Mouse (Mus musculus) kidney, postnatal 4 days (tissue): Measurements from ENCODE around the gene Phldb1.
"Not testable (repeated sequence)": the region's sequence is repeated elsewhere in the genome, so short reads cannot be mapped to it uniquely, and the experiment has no call there.

ENCODE experiments used
- DNase-seq, 2 experiments: peaks; one replicate each; pipeline ENCODE4 v3.0.0; 2021; ENCODE audit warnings: mixed read lengths in 2 of 2

Phldb1 gene

DNA sequence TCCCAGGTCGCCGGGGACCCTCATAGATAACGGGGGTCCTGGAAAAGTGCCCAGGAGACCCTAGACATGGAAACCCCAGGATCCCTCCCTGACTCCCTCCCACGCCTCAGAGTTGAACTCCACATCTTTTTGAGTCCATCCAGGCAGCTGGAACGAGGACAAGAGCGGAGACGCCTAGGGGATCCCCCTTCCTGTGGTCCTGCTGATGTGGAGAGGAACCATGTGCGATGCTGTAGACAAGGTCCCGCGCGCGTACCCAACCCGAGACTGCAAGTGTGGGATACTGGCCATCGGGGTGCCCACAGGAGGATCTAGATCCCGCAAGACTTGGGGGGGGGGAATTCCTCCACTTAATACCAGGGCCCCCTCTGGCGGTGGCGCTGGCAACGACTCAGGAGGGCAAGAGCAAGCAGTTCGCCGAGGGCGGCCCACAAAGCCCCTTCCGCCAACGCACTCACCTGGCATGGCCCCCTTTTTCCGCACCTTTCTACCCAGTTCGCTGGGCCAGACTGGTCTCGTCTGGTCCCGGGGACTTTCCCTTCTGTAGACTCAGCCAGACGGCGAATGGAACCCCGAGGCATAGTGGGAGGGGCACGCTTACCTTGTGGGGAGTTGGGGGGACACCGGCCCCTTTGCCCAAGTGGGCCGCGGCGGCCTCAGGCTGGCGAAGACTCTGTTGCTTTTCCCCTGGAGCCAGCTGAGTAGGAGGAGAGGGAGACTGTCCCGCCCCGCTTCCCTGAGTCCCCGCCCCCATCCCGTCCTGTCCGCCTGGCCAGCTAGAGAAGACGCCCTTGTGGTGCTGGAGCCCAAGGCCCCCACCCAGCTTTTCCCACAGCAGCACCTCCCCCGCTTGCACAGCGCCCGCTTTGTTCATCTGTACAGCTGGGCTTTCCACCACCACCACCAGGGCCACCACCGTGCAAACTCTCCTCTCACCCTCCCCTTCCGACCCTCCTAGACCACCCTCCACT is at the start of gene Phldb1:
TSS of gene Phldb1 (minus strand) at position 675 of the 971 bp plus-strand sequence.
- peak; percentile 90 to 94 for DNase-seq

GRCm38 (mm10) chr9:44772750-44773651 is 38.0 kb upstream of the Phldb1 start:
- DNase-seq: peak; percentile 96 to 98

- no peak for DNase-seq
Observed at GRCm38 (mm10) chr9:44772392-44772749, 37.4 kb upstream of the Phldb1 start.

DNA sequence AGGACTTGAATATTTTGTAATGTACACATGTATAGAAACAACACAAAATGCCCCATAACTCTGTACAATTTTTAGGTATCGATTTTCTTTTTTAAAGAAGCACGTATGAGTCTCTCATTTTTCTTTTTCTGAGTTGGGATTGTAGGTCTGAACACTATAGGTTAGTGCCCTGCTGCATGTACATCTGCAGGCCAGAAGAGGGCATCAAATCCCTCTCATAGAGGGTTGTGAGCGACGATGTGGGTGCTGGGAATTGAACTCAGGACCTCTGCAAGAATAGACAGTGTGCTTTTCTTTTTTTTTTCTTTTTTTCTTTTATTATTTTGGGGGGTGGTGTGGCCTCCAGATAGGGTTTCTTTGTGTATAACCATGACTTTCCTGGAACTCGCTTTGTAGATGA is 36.4 kb upstream of the Phldb1 start:
- DNase-seq: no peak

- DNase-seq: not testable (repeated sequence)
Observed at GRCm38 (mm10) chr9:44768029-44768394, 33.0 kb upstream of the Phldb1 start.

- peak; percentile 88 to 94 for DNase-seq
Observed at GRCm38 (mm10) chr9:44767101-44768028, 32.4 kb upstream of the Phldb1 start, which contains the start of the genes Arcn1 and Ift46. TSS of gene Arcn1 (minus strand) at chr9:44767845. TSS of gene Ift46 (plus strand) at chr9:44767908.

- no peak for DNase-seq
Observed at GRCm38 (mm10) chr9:44760873-44761272, 25.9 kb upstream of the Phldb1 start.

DNA sequence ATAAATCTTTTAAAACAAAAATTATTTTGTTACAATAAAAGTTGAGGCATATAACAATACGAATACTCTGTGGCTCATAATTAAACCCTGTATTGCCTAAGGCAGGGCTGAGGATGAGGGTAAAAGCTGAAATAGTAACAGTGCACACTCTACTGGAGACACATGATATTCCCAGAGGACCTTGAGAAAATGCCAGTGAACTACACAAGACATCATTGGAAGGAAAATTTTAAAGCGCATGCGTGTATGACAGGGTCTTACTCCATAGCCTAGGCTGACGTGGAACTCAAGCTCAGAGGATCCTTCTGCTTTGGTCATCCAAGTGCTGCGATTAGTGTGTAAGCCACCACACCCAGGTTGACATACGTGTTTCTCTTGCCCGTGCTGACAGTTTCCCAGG is 13.5 kb upstream of the Phldb1 start:
- no peak for DNase-seq

DNA sequence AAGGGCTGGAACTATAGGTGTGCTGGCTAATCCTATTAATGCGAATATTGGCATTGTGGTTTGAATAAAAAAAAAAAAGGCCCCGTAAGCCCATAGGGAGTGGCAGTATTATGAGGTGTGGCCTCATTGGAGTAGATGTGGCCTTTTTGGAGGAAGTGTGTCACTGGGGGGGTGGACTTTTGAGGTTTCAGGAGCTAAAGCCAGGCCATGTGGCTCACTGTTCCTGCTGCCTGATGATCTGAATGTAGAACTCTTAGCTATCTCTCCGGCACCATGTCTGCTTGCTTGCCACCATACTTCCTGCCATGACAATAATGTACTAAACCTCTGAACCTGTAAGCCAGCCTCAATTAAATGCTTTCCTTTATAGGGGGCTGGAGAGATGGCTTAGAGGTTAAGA is 12.3 kb upstream of the Phldb1 start:
- no peak for DNase-seq

DNA sequence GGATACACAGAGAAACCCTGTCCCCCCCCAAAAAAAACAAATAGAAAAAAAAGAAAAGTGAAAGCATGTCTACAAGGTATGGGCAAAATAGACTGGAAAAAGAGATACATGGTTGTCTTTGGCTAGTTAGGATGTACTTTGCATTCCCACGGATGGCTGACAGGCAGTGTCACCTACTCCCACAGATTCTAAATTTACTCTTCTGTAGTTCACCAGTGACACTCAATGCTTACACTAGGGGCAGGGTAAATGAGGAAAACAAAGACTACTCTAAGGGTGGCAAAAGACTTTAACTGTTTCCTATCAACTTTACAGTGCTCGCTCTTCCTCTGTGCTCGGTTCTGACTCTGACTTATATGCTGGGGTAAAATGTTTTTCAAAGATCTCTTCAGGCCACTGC is 11.7 kb upstream of the Phldb1 start:
- no peak for DNase-seq

GRCm38 (mm10) chr9:44745371-44745770 is 10.4 kb upstream of the Phldb1 start:
- DNase-seq: no peak

- no peak for DNase-seq
Observed at GRCm38 (mm10) chr9:44740663-44741192, 5.7 kb upstream of the Phldb1 start.

DNA sequence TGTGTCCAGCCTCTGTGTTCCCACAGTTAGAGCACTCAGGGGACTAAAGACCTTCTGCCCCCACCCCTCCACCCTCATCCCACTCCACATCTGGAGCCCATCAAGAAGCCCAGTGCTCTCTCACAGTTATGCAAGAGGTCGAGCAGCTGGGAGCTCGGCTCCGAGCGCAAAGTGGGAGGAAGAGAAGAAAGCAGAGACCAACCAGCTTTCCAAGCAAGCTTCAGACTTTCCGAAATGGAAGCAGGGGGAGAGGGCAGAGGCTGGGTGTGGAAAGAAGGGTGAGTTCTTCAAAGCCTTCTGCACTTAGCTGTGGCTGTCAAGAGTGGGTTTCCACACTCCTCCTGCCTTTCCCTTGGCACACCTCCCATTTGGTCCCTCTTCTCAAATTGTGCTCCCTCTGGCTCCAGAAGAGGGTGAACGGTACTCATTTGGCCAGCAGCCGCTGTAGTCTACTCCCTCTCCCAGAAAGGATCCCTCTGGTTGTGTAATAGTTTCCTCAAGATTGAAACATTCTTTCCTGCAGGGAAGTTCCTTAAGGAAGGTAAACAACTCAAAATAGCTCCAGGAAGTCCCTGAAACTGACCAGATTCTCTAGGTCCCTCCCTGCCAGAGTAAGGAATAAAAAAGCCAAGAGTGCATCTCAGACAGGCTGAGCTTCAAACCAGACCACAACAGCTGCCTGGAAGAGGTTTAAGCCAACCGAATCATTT is 2.4 kb upstream of the Phldb1 start:
- peak; percentile 75 to 83 for DNase-seq

DNA sequence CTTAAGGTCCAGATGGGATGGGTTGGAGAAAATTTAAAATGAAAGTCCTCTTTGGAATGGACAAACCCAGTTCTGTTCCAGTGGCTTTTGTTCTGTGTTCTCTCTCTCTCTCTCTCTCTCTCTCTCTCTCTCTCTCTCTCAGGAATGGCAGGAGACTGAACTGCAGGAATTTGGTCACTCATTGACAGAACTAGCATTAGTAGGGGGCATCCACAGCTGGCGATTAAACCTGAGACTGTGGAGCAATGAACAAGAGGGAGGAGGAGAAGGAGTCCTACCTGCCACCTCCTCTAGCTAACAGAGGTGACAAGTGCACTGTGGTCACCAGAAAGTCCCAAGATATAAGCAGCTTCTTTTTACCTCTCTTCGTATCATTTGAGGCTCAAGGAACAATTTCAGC is 1.3 kb upstream of the Phldb1 start:
- DNase-seq: peak in 1 of 2 experiments; percentile 54

DNA sequence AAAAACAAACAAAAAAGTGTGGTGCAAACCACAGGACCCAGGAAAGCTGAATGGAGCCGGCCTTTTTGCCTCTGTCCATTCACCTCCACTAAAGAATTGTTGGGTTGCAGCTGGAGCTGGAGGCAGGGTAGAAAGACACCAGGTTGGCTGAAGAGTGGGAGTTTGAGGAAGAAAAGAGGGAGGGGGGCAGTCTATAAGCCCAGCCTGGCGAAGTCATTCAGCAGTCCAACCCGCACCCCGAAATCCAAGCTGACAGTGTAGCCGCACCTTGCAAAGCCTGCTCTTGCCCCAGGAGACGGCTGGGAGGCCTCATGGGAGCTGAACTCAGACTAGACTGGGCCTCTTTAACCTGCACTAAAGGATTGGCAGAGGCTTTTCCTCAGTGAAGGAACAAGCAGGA is 888 bp upstream of the Phldb1 start:
- DNase-seq: peak in 1 of 2 experiments; percentile 47

- peak; percentile 65 to 75 for DNase-seq
Observed at GRCm38 (mm10) chr9:44733671-44734523, 1.1 kb downstream of the Phldb1 start.

DNA sequence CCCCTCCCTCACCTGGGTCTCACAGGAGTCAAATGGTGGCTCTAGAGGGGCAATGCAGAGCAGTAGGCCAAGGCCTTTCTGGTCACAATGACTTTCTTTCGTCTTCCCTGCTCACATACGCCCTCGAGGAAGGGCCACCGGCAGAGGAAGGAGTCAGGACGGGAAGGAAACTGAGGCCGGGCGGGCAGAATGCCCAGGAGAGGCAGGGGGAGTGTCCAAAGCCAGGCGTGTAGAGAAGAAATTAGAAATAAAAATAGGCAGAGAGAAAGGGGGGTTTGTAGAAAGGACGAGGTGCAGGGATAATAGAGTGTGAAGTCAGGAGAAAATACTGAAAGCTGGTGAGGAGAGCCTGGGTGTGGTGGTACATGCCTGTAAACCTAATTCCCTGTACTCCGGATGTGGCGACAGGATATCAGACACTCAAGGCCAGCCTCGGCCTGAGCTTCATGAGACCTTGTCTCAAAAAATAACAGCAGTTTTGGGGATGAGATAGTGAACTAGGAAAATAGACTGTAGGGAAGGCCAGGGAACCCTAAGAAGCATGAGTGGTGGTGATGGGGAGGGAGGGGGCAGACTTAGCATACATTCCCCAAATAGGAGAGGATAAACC is 2.0 kb downstream of the Phldb1 start:
- DNase-seq: peak in 1 of 2 experiments; percentile 51

GRCm38 (mm10) chr9:44732130-44732549 is 2.9 kb downstream of the Phldb1 start:
- DNase-seq: no peak

- no peak for DNase-seq
Observed at GRCm38 (mm10) chr9:44727441-44727840, 7.6 kb downstream of the Phldb1 start.
